ENCODE assay signal across 14 mouse cellular contexts in genomic region chr9:105871643-105872042, GRCm38 (mm10). TPM values are rescaled to one million over a fixed set of nuclear protein-coding genes. Genes with fewer than 3 reads are reported as not detected.
A peak's percentile ranks its signal among the peaks of the same experiment; 100 is the strongest.
DNase-seq lines count a peak whose midpoint lies in the region; ATAC-seq lines count a peak whose summit lies in the region.
"Had no signal": no experiment of that assay in that cellular context is flagged by ENCODE, and none has a peak within 500 bp of the region (broad histone marks: within the 10 kb centered on the region; RNA-seq: fewer than 3 reads in every experiment).

No protein-coding gene starts in this region.

- peaks cover 11% of the 10 kb centered on the region for H3K4me1 ChIP-seq in heart, embryonic 12.5 days (replicated peaks)
- H3K4me1 ChIP-seq: liver, embryonic 13.5 days; megakaryocyte, embryonic 14.5 days; neural tube, embryonic 12.5 days had no signal

- H3K4me2 ChIP-seq in heart, embryonic 12.5 days: no peak overlapping the region
- H3K4me2 ChIP-seq: liver, embryonic 13.5 days; neural tube, embryonic 12.5 days had no signal

- DNase-seq in heart, adult 11 months: peak; percentile 96
- peak; percentile 37 for DNase-seq in ovary, adult 18-20 months (ENCODE audit: low spot score)
- DNase-seq in ovary, postnatal 10 days (ENCODE audit: low spot score): no peak
- peak; percentile 38 to 54 for DNase-seq in heart, postnatal 14 days
- no peak for DNase-seq in thymus, adult 18-20 months
- DNase-seq in spleen, postnatal 4 days (ENCODE audit: low spot score in 2 of 2): no peak
- DNase-seq: cerebellum, adult 18-20 months; liver, embryonic 13.5 days; thymus, postnatal 14 days had no signal

- no peak for ATAC-seq in heart, embryonic 12.5 days (ENCODE audit: insufficient number of reproducible peaks, low FRiP score)
- no peak for ATAC-seq in megakaryocyte, adult 5-6 weeks (ENCODE audit: poor library complexity, severe bottlenecking)
- ATAC-seq: forebrain, embryonic 16.5 days had no signal

- H3K9me3 ChIP-seq in heart, embryonic 12.5 days (replicated peaks): no peaks in the 10 kb centered on the region
- H3K9me3 ChIP-seq: liver, embryonic 13.5 days; megakaryocyte, embryonic 14.5 days; neural tube, embryonic 12.5 days had no signal

- no peak overlapping the region for H3K27ac ChIP-seq in heart, embryonic 12.5 days (ENCODE audit: poor library complexity, severe bottlenecking)
- H3K27ac ChIP-seq: liver, embryonic 13.5 days; neural tube, embryonic 12.5 days had no signal

- no peaks in the 10 kb centered on the region for H3K36me3 ChIP-seq in heart, embryonic 12.5 days
- H3K36me3 ChIP-seq: liver, embryonic 13.5 days; neural tube, embryonic 12.5 days had no signal

- WGBS in heart, embryonic 12.5 days: 53% methylated on average over 14 of the region's 14 CpGs

- intact Hi-C loops in heart, postnatal 14 days (cut with DNase I): no loop called here

- H3K27me3 ChIP-seq in heart, embryonic 12.5 days (replicated peaks): no peaks in the 10 kb centered on the region
- H3K27me3 ChIP-seq: liver, embryonic 13.5 days; megakaryocyte, embryonic 14.5 days; neural tube, embryonic 12.5 days had no signal

- H3K9ac ChIP-seq in heart, embryonic 12.5 days: no peak overlapping the region
- H3K9ac ChIP-seq: liver, embryonic 13.5 days; neural tube, embryonic 12.5 days had no signal

- no peak overlapping the region for H3K4me3 ChIP-seq in heart, embryonic 12.5 days
- H3K4me3 ChIP-seq: liver, embryonic 13.5 days; megakaryocyte, embryonic 14.5 days; neural tube, embryonic 12.5 days had no signal

RNA-seq across cellular contexts. Expression of gene Col6a6, which starts 43.7 kb away (rescaled TPM):
- 1.3 and 1.6 TPM in 2 replicates for polyA plus RNA-seq in heart, embryonic 12.5 days (2016; fragmentation: Nextera tagmentation; extraction: Ambion mirVana)
- 10 to 100 TPM; 10.4 to 10.5 TPM for total RNA-seq in heart, postnatal 14 days (2021)
- not detected in 2 replicates for total RNA-seq in megakaryocyte, adult 5-6 weeks (2015)
- total RNA-seq in megakaryocyte, adult 5-6 weeks (2017): not detected in 2 replicates

Comparison
In these comparisons a context has a peak if more than half of its experiments do, and no peak if none do; other contexts are left out.
1. DNase-seq: peak in heart, adult 11 months (single experiment), ovary, adult 18-20 months (single experiment) and heart, postnatal 14 days (2 of 2); none in ovary, postnatal 10 days (single experiment), thymus, adult 18-20 months (0 of 2) and spleen, postnatal 4 days (0 of 2).
2. RNA of gene Col6a6, which starts 43.7 kb away (total RNA-seq): 10.4 to 10.5 TPM in heart, postnatal 14 days; not detected in megakaryocyte, adult 5-6 weeks; every median in the first group is over 10 times any median in the second.